Mouse (Mus musculus) cerebellum, adult 9-10 months (tissue): Measurements from ENCODE around the gene Smim24.

ENCODE experiments used
- DNase-seq: peaks from one replicate; pipeline ENCODE4 v3.0.0; 2022

Gene Smim24

DNA sequence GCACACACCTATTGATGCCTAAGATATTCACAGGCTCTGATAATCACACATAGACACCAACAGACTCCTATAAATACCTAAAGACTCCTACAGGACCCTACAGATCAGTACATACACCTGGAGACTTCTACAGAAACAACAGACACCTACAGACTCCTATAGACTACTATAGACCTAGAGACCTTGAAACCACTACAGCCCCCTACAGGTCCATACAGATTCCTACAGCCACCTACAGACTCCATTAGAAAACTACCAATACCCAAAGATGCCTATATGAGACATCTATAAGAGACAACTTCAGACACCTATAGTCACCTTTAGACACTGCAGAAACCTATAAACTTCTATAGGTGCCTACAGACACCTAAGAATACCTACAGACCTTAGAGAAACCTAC, 48.2 kb downstream of the Smim24 start:
- DNase-seq: peak; percentile 54
